In genomic region chr10:128493695-128494666, GRCm38 (mm10) we compare ENCODE assay signal across 8 mouse cellular contexts. TPM values are rescaled to one million over a fixed set of nuclear protein-coding genes. Genes with fewer than 3 reads are reported as not detected.
DNase-seq lines count a peak whose midpoint lies in the region; ATAC-seq and TF ChIP-seq lines count a peak whose summit lies in the region.

Gene Myl6, minus strand, starts transcription at chr10:128494145.

- peak within 1 kb of the TSS; percentile 77 for H3K4me2 ChIP-seq in heart, embryonic 15.5 days
- peak within 1 kb of the TSS; percentile 68 for H3K4me2 ChIP-seq in liver, embryonic 14.5 days (ENCODE audit: low read depth)
- peak within 1 kb of the TSS; percentile 83 for H3K4me2 ChIP-seq in neural tube, embryonic 11.5 days (ENCODE audit: low read depth)
- H3K4me2 ChIP-seq in stomach, postnatal 0 days (replicated peaks; ENCODE audit: low read depth): peak within 1 kb of the TSS; percentile 85

- H3K27ac ChIP-seq in forebrain, embryonic 10.5 days: peak within 1 kb of the TSS; percentile 91
- H3K27ac ChIP-seq in heart, embryonic 15.5 days: peak within 1 kb of the TSS; percentile 98
- H3K27ac ChIP-seq in liver, embryonic 14.5 days: peak within 1 kb of the TSS; percentile 88
- H3K27ac ChIP-seq in neural tube, embryonic 11.5 days (ENCODE audit: low read depth, low read length): peak within 1 kb of the TSS; percentile 82
- peak within 1 kb of the TSS; percentile 99 for H3K27ac ChIP-seq in stomach, postnatal 0 days (replicated peaks)

- H3K27me3 ChIP-seq in forebrain, embryonic 10.5 days (ENCODE audit: poor library complexity, severe bottlenecking): peaks cover 14% of the 10 kb centered on the region
- no peaks in the 10 kb centered on the region for H3K27me3 ChIP-seq in heart, embryonic 15.5 days
- no peaks in the 10 kb centered on the region for H3K27me3 ChIP-seq in liver, embryonic 14.5 days (ENCODE audit: control insufficient read depth, insufficient read depth, low read length)
- no peaks in the 10 kb centered on the region for H3K27me3 ChIP-seq in neural tube, embryonic 11.5 days (ENCODE audit: control insufficient read depth, insufficient read depth, low read length)
- no peaks in the 10 kb centered on the region for H3K27me3 ChIP-seq in stomach, postnatal 0 days (ENCODE audit: control insufficient read depth, insufficient read depth, low read length)

- peaks cover 36% of the 10 kb centered on the region for H3K36me3 ChIP-seq in forebrain, embryonic 10.5 days (replicated peaks)
- H3K36me3 ChIP-seq in heart, embryonic 15.5 days: peaks cover 17% of the 10 kb centered on the region
- H3K36me3 ChIP-seq in liver, embryonic 14.5 days (replicated peaks; ENCODE audit: control insufficient read depth, insufficient read depth, low read depth): peaks cover 23% of the 10 kb centered on the region
- peaks cover 12% of the 10 kb centered on the region for H3K36me3 ChIP-seq in neural tube, embryonic 11.5 days (ENCODE audit: control insufficient read depth, insufficient read depth, low read length)
- peaks cover 15% of the 10 kb centered on the region; the same call in 1 of the 2 replicates for H3K36me3 ChIP-seq in stomach, postnatal 0 days (ENCODE audit: control insufficient read depth, insufficient read depth, low read length)

- no peak for TF ChIP-seq EP300 in liver, embryonic 14.5 days (IDR thresholded peaks at IDR 0.05; ENCODE audit: low read depth)
- TF ChIP-seq EP300 in stomach, postnatal 0 days (optimal IDR thresholded peaks at IDR 0.05): peak; percentile 33

- WGBS in forebrain, embryonic 10.5 days: under 1% methylated on average over 45 of the region's 45 CpGs
- under 1% methylated on average over 45 of the region's 45 CpGs for WGBS in heart, embryonic 15.5 days
- under 1% methylated on average over 45 of the region's 45 CpGs for WGBS in liver, embryonic 14.5 days (ENCODE audit: insufficient replicate concordance)
- WGBS in neural tube, embryonic 11.5 days: under 1% methylated on average over 39 of the region's 45 CpGs
- WGBS in stomach, postnatal 0 days: under 1% methylated on average over 45 of the region's 45 CpGs

- H3K4me3 ChIP-seq in forebrain, embryonic 10.5 days: peak within 1 kb of the TSS; percentile 85
- H3K4me3 ChIP-seq in heart, embryonic 15.5 days: peak within 1 kb of the TSS; percentile 93
- H3K4me3 ChIP-seq in liver, embryonic 14.5 days (ENCODE audit: insufficient read depth in 1 of 2, low read depth in 2 of 2, low read length in 2 of 2): peak within 1 kb of the TSS; percentile 92 to 99
- peak within 1 kb of the TSS; percentile 88 for H3K4me3 ChIP-seq in neural tube, embryonic 11.5 days (ENCODE audit: low read depth, low read length)
- peak within 1 kb of the TSS; percentile 84 for H3K4me3 ChIP-seq in stomach, postnatal 0 days (ENCODE audit: low read depth, low read length)

- ATAC-seq in heart, embryonic 15.5 days (replicated peaks; ENCODE audit: insufficient number of reproducible peaks, insufficient read depth, low FRiP score, low read depth): peak; percentile 87
- ATAC-seq in liver, embryonic 14.5 days (ENCODE audit: insufficient read depth): peak; percentile 87
- ATAC-seq in neural tube, embryonic 11.5 days (ENCODE audit: insufficient read depth, low FRiP score, low TSS enrichment): peak; percentile 94
- peak; percentile 89 for ATAC-seq in stomach, postnatal 0 days (ENCODE audit: low FRiP score, low TSS enrichment)

- no peaks in the 10 kb centered on the region for H3K9me3 ChIP-seq in forebrain, embryonic 10.5 days
- H3K9me3 ChIP-seq in heart, embryonic 15.5 days (replicated peaks): no peaks in the 10 kb centered on the region
- H3K9me3 ChIP-seq in liver, embryonic 14.5 days (ENCODE audit: control insufficient read depth, low read length): no peaks in the 10 kb centered on the region
- no peaks in the 10 kb centered on the region for H3K9me3 ChIP-seq in neural tube, embryonic 11.5 days (ENCODE audit: control insufficient read depth, low read length)
- no peaks in the 10 kb centered on the region for H3K9me3 ChIP-seq in stomach, postnatal 0 days (ENCODE audit: control insufficient read depth, low read length)

- peak within 1 kb of the TSS; percentile 95 for H3K9ac ChIP-seq in heart, embryonic 15.5 days
- H3K9ac ChIP-seq in liver, embryonic 14.5 days (replicated peaks): peak within 1 kb of the TSS; percentile 96
- H3K9ac ChIP-seq in neural tube, embryonic 11.5 days (ENCODE audit: low read length): peak within 1 kb of the TSS; percentile 71
- peak within 1 kb of the TSS; percentile 97 for H3K9ac ChIP-seq in stomach, postnatal 0 days (ENCODE audit: low read length)

- H3K4me1 ChIP-seq in forebrain, embryonic 10.5 days: peaks cover 57% of the 10 kb centered on the region
- peaks cover 66% of the 10 kb centered on the region for H3K4me1 ChIP-seq in heart, embryonic 15.5 days (replicated peaks)
- peaks cover 16 to 30% of the 10 kb centered on the region in 2 experiments for H3K4me1 ChIP-seq in liver, embryonic 14.5 days (replicated peaks; ENCODE audit: control insufficient read depth in 2 of 2, insufficient read depth in 2 of 2, low read length in 1 of 2)
- peaks cover 17% of the 10 kb centered on the region; the same call in 1 of the 2 replicates for H3K4me1 ChIP-seq in neural tube, embryonic 11.5 days (ENCODE audit: control insufficient read depth, insufficient read depth, low read length)
- peaks cover 6% of the 10 kb centered on the region; the same call in 1 of the 2 replicates for H3K4me1 ChIP-seq in stomach, postnatal 0 days (replicated peaks; ENCODE audit: control insufficient read depth, insufficient read depth)

- TF ChIP-seq CTCF in liver, embryonic 14.5 days (IDR thresholded peaks at IDR 0.05; ENCODE audit: low read depth): peak; percentile 83
- TF ChIP-seq CTCF in stomach, postnatal 0 days (IDR thresholded peaks at IDR 0.05; ENCODE audit: low read depth): peak; percentile 80

- peak; percentile 91 to 96 for DNase-seq in CD8-positive naive resting alpha-beta T cell, adult 2 months (ENCODE audit: low read depth in 2 of 2, low spot score in 2 of 2)
- DNase-seq in c-Kit-positive CD71-negative TER-119-negative erythroid progenitor cells, embryonic 14.5 days (ENCODE audit: low read depth): peak; percentile 99
- DNase-seq in forebrain, embryonic 10.5 days (ENCODE audit: extremely low spot score, low spot score): peak; percentile 98
- peak; percentile 99 to 100 for DNase-seq in kidney, postnatal 25 days
- DNase-seq in liver, embryonic 14.5 days (ENCODE audit: low read depth in 3 of 3, low spot score in 3 of 3): peak; percentile 96 to 98 (median 97)
- peak; percentile 98 for DNase-seq in neural tube, embryonic 11.5 days (ENCODE audit: low spot score)
- peak; percentile 98 for DNase-seq in stomach, postnatal 0 days (ENCODE audit: low spot score)

RNA-seq across cellular contexts. Expression of gene Myl6, which starts in this region (rescaled TPM):
- 712 and 780 TPM in 2 replicates for polyA plus RNA-seq in forebrain, embryonic 10.5 days (2016; fragmentation: Nextera tagmentation; extraction: Ambion mirVana)
- 1,051 and 1,154 TPM in 2 replicates for polyA plus RNA-seq in heart, embryonic 15.5 days (2015; fragmentation: Nextera tagmentation; extraction: Ambion mirVana)
- 429 and 654 TPM in 2 replicates for polyA plus RNA-seq in liver, embryonic 14.5 days (2012; rRNA removed)
- 490 and 506 TPM in 2 replicates for polyA plus RNA-seq in liver, embryonic 14.5 days (2014; fragmentation: Nextera tagmentation; extraction: Ambion mirVana)
- 776 and 804 TPM in 2 replicates for polyA plus RNA-seq in neural tube, embryonic 11.5 days (2014; fragmentation: Nextera tagmentation; extraction: Ambion mirVana)
- polyA plus RNA-seq in stomach, postnatal 0 days (2015; fragmentation: Nextera tagmentation; extraction: Ambion mirVana): 2,935 and 3,187 TPM in 2 replicates

Comparison
In these comparisons a context has a peak if more than half of its experiments do, and no peak if none do; other contexts are left out.
1. Peak in every context shown above with its lines: DNase-seq, ATAC-seq, H3K4me3 ChIP-seq and H3K27ac ChIP-seq.